Mouse (Mus musculus) lung, adult 2 months (tissue): ENCODE data around the gene Aebp2.
"Not testable (repeated sequence)": the region's sequence is repeated elsewhere in the genome, so short reads cannot be mapped to it uniquely, and the experiment has no call there.

ENCODE experiments used
- CTCF ChIP-seq: fragments of 200-500 bp; IDR thresholded peaks from 2 replicates; pipeline ENCODE4 v1.5.1; 2011; ENCODE audit warnings: mild to moderate bottlenecking, low read length, control low read depth; ENCODE audit not compliant: insufficient read depth
- POLR2A ChIP-seq: fragments of 200-500 bp; IDR thresholded peaks from 2 replicates; pipeline ENCODE4 v1.6.1; 2011; ENCODE audit warnings: low read depth, mild to moderate bottlenecking, control low read depth, low read length, borderline replicate concordance; ENCODE audit errors: extremely low read depth

GRCm38 (mm10) chr6:140600671-140601070 lies 21.8 kb upstream of the Aebp2 start:
- not testable (repeated sequence) for TF ChIP-seq CTCF, POLR2A
